ENCODE assay signal across 15 mouse cellular contexts in the genomic region with DNA sequence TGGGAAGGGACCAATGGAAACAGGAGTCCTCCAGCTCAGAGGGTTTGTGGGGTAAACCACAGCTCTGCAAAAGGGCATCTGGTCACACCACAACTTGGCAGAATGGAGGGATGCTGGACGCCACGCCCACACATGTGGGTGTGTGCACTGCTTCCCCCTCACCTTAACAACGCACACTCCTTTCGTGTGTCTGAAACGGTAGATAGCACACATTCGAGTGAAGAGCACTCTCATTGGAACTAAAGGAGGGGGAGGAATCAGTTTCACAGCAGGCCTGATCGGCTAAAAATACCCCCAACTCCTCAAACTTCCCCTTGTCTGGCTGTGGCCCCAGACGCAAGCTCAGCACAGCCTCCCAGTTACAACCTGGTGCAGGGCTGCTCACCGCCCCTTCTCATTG.
A peak's percentile ranks its signal among the peaks of the same experiment; 100 is the strongest.
DNase-seq lines count a peak whose midpoint lies in the region; ATAC-seq and TF ChIP-seq lines count a peak whose summit lies in the region.
"Had no signal": no experiment of that assay in that cellular context is flagged by ENCODE, and none has a peak within 500 bp of the region (broad histone marks: within the 10 kb centered on the region; RNA-seq: fewer than 3 reads in every experiment).

No protein-coding gene starts in this region.

- H3ac ChIP-seq in C2C12 (ENCODE audit: control insufficient read depth, insufficient read length, low read depth): no peak overlapping the region

- peaks cover 66% of the 10 kb centered on the region for H3K4me1 ChIP-seq in bone marrow macrophage, adult 2 months (ENCODE audit: control insufficient read depth, insufficient read depth, low read length)
- H3K4me1 ChIP-seq in intestine, embryonic 14.5 days (replicated peaks; ENCODE audit: control insufficient read depth, insufficient read depth, low read length): peaks cover 35% of the 10 kb centered on the region

- no peak for DNase-seq in layer of hippocampus, adult 2 months (ENCODE audit: low spot score in 2 of 2)
- DNase-seq in layer of hippocampus, postnatal 25 days (ENCODE audit: extremely low spot score in 1 of 2, low spot score in 1 of 2): no peak
- no peak for DNase-seq in intestine, embryonic 14.5 days (ENCODE audit: low spot score)
- no peak for DNase-seq in gastrocnemius, adult 18-20 months (ENCODE audit: low spot score)
- DNase-seq in right cerebral cortex, adult 18-20 months: no peak
- DNase-seq in thymus, postnatal 4 days: no peak
- DNase-seq: adrenal gland, postnatal 14 days; cerebellum, adult 8-10 months; kidney, postnatal 14 days had no signal

- no peak for ATAC-seq in intestine, embryonic 14.5 days (replicated peaks; ENCODE audit: low FRiP score, low TSS enrichment, low read depth)
- ATAC-seq: forebrain, embryonic 13.5 days; Patski had no signal

- no peaks in the 10 kb centered on the region for H3K27me3 ChIP-seq in C2C12 (ENCODE audit: control insufficient read depth, insufficient read depth, insufficient read length)
- H3K27me3 ChIP-seq in intestine, embryonic 14.5 days (replicated peaks; ENCODE audit: control insufficient read depth, insufficient read depth, low read length): no peaks in the 10 kb centered on the region
- H3K27me3 ChIP-seq: forebrain, embryonic 13.5 days; neural tube, embryonic 13.5 days; Patski had no signal

- H3K4me2 ChIP-seq in intestine, embryonic 14.5 days (ENCODE audit: low read length): no peak overlapping the region
- H3K4me2 ChIP-seq: forebrain, embryonic 13.5 days; neural tube, embryonic 13.5 days had no signal

- TF ChIP-seq POLR2A in bone marrow macrophage, adult 2 months (IDR thresholded peaks at IDR 0.05; ENCODE audit: borderline replicate concordance, low read depth, low read length): no peak

- H3K27ac ChIP-seq in layer of hippocampus, adult 2 months: peak overlapping the region; percentile 83
- H3K27ac ChIP-seq in bone marrow macrophage, adult 2 months (ENCODE audit: insufficient read depth, low read depth, low read length): peak overlapping the region; percentile 83
- peak overlapping the region; percentile 57; the same call in 1 of the 2 replicates for H3K27ac ChIP-seq in intestine, embryonic 14.5 days (ENCODE audit: low read depth)
- H3K27ac ChIP-seq: forebrain, embryonic 13.5 days; neural tube, embryonic 13.5 days had no signal

- H3K4me3 ChIP-seq in layer of hippocampus, adult 2 months: no peak overlapping the region
- H3K4me3 ChIP-seq in C2C12 (ENCODE audit: insufficient read depth, poor library complexity, severe bottlenecking): no peak overlapping the region
- no peak overlapping the region for H3K4me3 ChIP-seq in bone marrow macrophage, adult 2 months (ENCODE audit: insufficient read depth, low read length)
- H3K4me3 ChIP-seq in intestine, embryonic 14.5 days (ENCODE audit: low read depth, low read length): no peak overlapping the region
- H3K4me3 ChIP-seq: forebrain, embryonic 13.5 days; midbrain, embryonic 10.5 days; neural tube, embryonic 13.5 days had no signal

- 68% methylated on average over 9 of the region's 9 CpGs for WGBS in intestine, embryonic 14.5 days

- peaks cover 93% of the 10 kb centered on the region for H3K36me3 ChIP-seq in C2C12 (ENCODE audit: control insufficient read depth, insufficient read depth)
- no peaks in the 10 kb centered on the region for H3K36me3 ChIP-seq in intestine, embryonic 14.5 days (ENCODE audit: control insufficient read depth, insufficient read depth, low read length)
- H3K36me3 ChIP-seq: midbrain, embryonic 10.5 days; neural tube, embryonic 13.5 days had no signal

- peaks cover 89% of the 10 kb centered on the region for H3K79me3 ChIP-seq in C2C12 (ENCODE audit: low read depth)

- H3K9ac ChIP-seq in intestine, embryonic 14.5 days (ENCODE audit: low read length): no peak overlapping the region
- H3K9ac ChIP-seq: forebrain, embryonic 13.5 days; neural tube, embryonic 13.5 days had no signal

- peaks cover 95% of the 10 kb centered on the region for H3K79me2 ChIP-seq in C2C12 (ENCODE audit: control insufficient read depth, insufficient read depth)

- H3K9me3 ChIP-seq in intestine, embryonic 14.5 days (ENCODE audit: control insufficient read depth, low read length): no peaks in the 10 kb centered on the region
- H3K9me3 ChIP-seq: forebrain, embryonic 13.5 days; midbrain, embryonic 10.5 days; neural tube, embryonic 13.5 days had no signal

- no peak for TF ChIP-seq CTCF in layer of hippocampus, adult 2 months (conservative IDR thresholded peaks at IDR 0.05)
- no peak for TF ChIP-seq CTCF in C2C12 (IDR thresholded peaks at IDR 0.05; ENCODE audit: control insufficient read depth, insufficient read depth, insufficient read length)
- TF ChIP-seq CTCF in bone marrow macrophage, adult 2 months (IDR thresholded peaks at IDR 0.05; ENCODE audit: low read depth, low read length): no peak

TF ChIP-seq in C2C12, 6 proteins besides CTCF, POLR2A, EP300 and RAD21:
- TF ChIP-seq MAX (IDR thresholded peaks at IDR 0.05) (peak; percentile 67), FOSL1 (IDR thresholded peaks at IDR 0.05; ENCODE audit: insufficient read depth, low read length, poor library complexity, severe bottlenecking) (no peak), MYOD1 (IDR thresholded peaks at IDR 0.05; ENCODE audit: control insufficient read depth, insufficient read length, low read depth) (no peak)
TF ChIP-seq in C2C12: peak in this region for 1.
